Mouse (Mus musculus) mammary gland, adult 2 months (tissue): Measurements from ENCODE around the gene Gm11032. TPM values are rescaled to one million over a fixed set of nuclear protein-coding genes. Genes with fewer than 3 reads are reported as not detected.

Experiments
- polyA plus RNA-seq: library from polyadenylated mRNA; depleted of rRNA; stranded (reverse); fragments of >200 nt; gene quantifications from 2 replicates; pipeline ENCODE4 v1.2.3, GENCODE M21; 2012; ENCODE audit warnings: low replicate concordance; rRNA removed

Gene Gm11032
- polyA plus RNA-seq = not detected in 2 replicates

DNA sequence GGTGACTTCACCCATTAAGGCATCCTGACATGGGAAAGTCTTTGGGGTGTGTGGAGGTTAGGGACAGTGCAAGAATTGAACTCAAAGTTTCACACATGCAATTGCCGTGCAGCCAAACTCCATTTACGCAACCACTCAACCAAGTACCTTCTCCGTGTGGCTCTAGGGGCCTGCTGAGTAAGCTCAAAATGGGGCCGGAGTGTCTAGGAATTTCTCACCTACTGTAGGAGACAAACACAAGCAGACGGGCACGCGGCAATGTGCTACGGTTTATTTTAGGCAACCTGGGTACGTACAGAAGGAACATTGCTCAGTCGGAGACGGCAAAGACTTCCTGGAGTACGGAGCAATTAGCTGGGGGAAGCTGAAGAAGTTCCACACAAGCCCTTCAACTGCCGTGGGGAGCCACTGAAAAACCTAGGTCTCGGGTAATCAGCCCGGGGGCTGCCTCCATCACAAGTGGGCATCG is at the start of gene Gm11032:
TSS of gene Gm11032 (plus strand) at position 51 of the 469 bp plus-strand sequence.

DNA sequence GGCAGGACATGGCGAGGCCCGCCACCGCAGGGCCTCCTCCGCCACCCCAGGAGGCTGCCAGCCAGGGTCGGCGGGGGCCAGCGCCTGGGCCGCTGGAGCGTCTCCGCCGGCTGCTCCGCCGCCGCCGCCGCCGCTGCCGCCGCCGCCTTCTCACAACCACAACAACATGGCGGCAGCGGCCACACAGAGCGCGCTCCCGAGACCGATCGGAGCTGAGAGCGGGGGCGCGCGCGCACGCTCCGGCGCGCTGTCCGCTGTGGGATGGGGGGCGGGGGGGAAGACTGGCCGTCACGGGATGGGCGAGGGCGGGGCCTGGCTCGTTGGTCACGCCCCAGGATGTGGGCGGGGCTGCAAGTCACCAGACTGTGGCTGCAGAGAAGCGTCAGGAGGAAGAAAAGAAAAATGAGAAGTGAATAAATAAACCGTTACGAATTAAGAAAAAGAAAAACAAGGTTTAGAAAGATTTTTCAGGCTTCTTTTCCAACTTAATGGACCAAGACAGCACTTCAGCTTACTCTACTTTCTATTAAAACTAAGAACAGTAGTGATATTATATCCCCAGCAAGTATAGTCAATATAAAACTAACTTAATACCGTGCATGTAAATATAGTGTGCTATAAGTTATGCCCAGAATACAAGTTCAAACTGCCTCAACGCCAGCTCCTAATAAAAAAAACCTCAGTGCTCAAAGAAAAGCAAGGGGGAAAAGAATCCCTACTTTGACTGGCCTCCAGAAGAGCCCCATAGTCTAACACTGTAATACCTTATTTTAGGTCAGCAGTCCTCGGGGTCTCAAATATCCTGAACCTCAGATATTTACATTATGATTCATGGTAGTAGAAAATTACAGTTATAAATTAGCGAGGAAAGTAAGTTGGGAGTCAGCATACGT is 25.0 kb upstream of the Gm11032 start, which contains the start of gene Mtmr3:
TSS of gene Mtmr3 (minus strand) at position 256 of the 893 bp plus-strand sequence.

DNA sequence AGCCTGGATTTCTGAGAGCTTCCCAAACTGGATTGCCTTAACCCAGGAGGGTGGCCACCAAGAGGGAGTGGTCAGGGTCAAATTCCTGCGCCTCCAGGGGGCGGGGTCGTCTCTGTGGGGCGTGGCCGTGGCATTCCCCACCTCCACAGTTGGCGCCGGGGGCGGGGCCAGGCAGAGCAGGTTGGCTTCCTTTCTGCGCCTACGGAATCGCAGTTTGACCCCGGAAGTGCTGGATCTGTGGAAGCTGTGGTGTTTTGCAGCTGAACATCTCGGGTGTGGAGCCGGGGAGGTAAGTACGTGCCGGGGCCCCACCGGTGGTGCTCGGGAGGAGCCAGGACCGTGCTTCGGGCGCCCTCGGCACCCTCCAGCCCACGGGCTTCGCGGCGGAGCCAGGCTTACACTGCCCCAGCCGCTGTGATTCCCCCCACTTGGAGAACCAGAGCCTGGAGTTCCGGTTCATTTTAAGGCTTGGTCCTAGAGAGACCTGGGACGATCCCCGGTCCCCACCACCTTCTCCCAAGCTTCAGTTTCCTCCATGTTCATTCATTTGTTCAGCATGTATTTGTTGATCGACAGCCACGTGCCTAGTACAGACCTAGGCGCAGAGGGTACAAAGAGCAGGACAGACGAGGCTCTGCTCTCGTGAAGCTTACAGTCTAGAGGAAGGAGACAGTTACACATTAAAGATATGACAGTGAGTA is 17.8 kb downstream of the Gm11032 start, which contains the start of gene Ascc2:
TSS of gene Ascc2 (plus strand) at position 214 of the 701 bp plus-strand sequence.

Other genes starting within 250 kb of the Gm11032 start
- gene Hormad2, start 179.0 kb upstream of the Gm11032 start, polyA plus RNA-seq = 0.06 TPM in 2 replicates
- 28.6 and 43.8 TPM in 2 replicates for gene Mtmr3, start 25.2 kb upstream of the Gm11032 start, polyA plus RNA-seq
- 11.5 and 13.5 TPM in 2 replicates for gene Ascc2, start 17.7 kb downstream of the Gm11032 start, polyA plus RNA-seq
- 1,157 and 1,279 TPM in 2 replicates for gene Uqcr10, start 84.3 kb downstream of the Gm11032 start, polyA plus RNA-seq
- gene Zmat5, start 84.6 kb downstream of the Gm11032 start, polyA plus RNA-seq = 38.9 and 49.6 TPM in 2 replicates
- 0.20 TPM in 1 of 2 replicates, not detected in the other for gene Cabp7, start 126.7 kb downstream of the Gm11032 start, polyA plus RNA-seq
- gene Nf2, start 229.5 kb downstream of the Gm11032 start, polyA plus RNA-seq = 47.4 and 61.4 TPM in 2 replicates